Mouse (Mus musculus): ENCODE measurements around the gene Rybp. TPM values are rescaled to one million over a fixed set of nuclear protein-coding genes. Genes with fewer than 3 reads are reported as not detected.
A peak's percentile ranks its signal among the peaks of the same experiment; 100 is the strongest.

Gene Rybp
- 9.8 and 10.0 TPM in 2 replicates for polyA plus RNA-seq (2016; fragmentation: Nextera tagmentation; extraction: Ambion mirVana)

GRCm38 (mm10) chr6:100287334-100288015 lies at the start of gene Rybp:
Gene Rybp (minus strand): TSS chr6:100287485.
- H3K36me3 ChIP-seq: no peaks in the 10 kb centered on the region; the same call in 1 of the 2 replicates
- H3K27ac ChIP-seq: peak within 1 kb of the TSS; percentile 92
- peak within 1 kb of the TSS; percentile 100 for H3K4me2 ChIP-seq
- H3K9ac ChIP-seq: peak within 1 kb of the TSS; percentile 89
- H3K9me3 ChIP-seq (replicated peaks): no peaks in the 10 kb centered on the region
- under 1% methylated on average over 61 of the region's 112 CpGs for WGBS (ENCODE audit: insufficient replicate concordance)
- peaks cover 43% of the 10 kb centered on the region for H3K4me1 ChIP-seq
- H3K27me3 ChIP-seq (replicated peaks): peaks cover 33% of the 10 kb centered on the region; the same call in 1 of the 2 replicates
- ATAC-seq: peak; percentile 89
- H3K4me3 ChIP-seq: peak within 1 kb of the TSS; percentile 83

DNA sequence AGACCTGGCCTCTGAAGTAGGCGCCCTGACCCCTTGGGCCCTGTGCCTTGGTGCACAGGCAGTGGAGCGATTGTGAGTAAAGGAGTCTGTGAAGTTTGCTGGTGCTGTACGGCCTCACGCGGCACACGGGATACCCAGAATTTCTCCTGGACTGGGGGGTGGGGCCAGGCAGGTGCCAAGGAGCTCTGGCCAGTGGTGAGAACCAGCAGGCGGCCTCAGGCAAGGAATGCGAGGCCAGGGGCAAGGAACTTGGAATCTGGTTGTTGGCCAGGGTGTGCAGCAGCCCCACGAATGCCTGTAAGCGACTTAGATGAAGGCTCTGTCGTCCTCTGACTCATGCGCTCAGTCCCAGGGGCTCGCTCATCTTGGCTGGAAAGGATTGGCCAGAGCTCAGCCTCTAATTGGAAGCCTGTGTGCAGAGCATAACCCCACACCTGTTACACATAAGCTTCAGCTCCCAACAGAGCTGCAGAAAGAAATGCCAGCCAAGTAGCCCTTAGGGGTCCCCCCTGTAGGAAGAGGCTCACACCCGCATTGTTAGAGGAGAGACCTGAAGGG lies 49.4 kb upstream of the Rybp start:
- Histone ChIP-seq H3K27ac (no peak overlapping the region), H3K4me2 (no peak overlapping the region), H3K36me3 (no peaks in the 10 kb centered on the region), H3K9ac (no peak overlapping the region), H3K4me1 (0 out of 2 replicates have a peak, but pooled peaks cover 17% of the 10 kb centered on the region), H3K9me3 (replicated peaks) (no peaks in the 10 kb centered on the region), H3K27me3 (replicated peaks) (peaks cover 26% of the 10 kb centered on the region), H3K4me3 (no peak overlapping the region)
- 25% methylated on average over 14 of the region's 14 CpGs for WGBS (ENCODE audit: insufficient replicate concordance)
- no peak for ATAC-seq

- Histone ChIP-seq H3K27me3 (replicated peaks) (peaks cover 26% of the 10 kb centered on the region), H3K9ac (no peak overlapping the region; the same call in 1 of the 2 replicates), H3K9me3 (replicated peaks) (no peaks in the 10 kb centered on the region), H3K4me3 (peak overlapping the region; percentile 13; the same call in 1 of the 2 replicates), H3K27ac (no peak overlapping the region), H3K4me2 (peak overlapping the region; percentile 50), H3K36me3 (no peaks in the 10 kb centered on the region), H3K4me1 (0 out of 2 replicates have a peak, but pooled peaks cover 17% of the 10 kb centered on the region)
- no peak for ATAC-seq
- 10% methylated on average over 18 of the region's 18 CpGs for WGBS (ENCODE audit: insufficient replicate concordance)
These were observed 48.3 kb upstream of the Rybp start for GRCm38 (mm10) chr6:100335506-100336144.

GRCm38 (mm10) chr6:100333745-100334144 lies 46.5 kb upstream of the Rybp start:
- Histone ChIP-seq H3K4me3 (no peak overlapping the region), H3K9me3 (replicated peaks) (no peaks in the 10 kb centered on the region), H3K4me1 (0 out of 2 replicates have a peak, but pooled peaks cover 17% of the 10 kb centered on the region), H3K9ac (no peak overlapping the region), H3K27ac (no peak overlapping the region), H3K4me2 (no peak overlapping the region), H3K36me3 (no peaks in the 10 kb centered on the region), H3K27me3 (replicated peaks) (peaks cover 26% of the 10 kb centered on the region)
- ATAC-seq: no peak
- 50% methylated on average over 7 of the region's 7 CpGs for WGBS (ENCODE audit: insufficient replicate concordance)

- no peaks in the 10 kb centered on the region for H3K9me3 ChIP-seq (replicated peaks)
- no peaks in the 10 kb centered on the region for H3K36me3 ChIP-seq
- WGBS (ENCODE audit: insufficient replicate concordance): 64% methylated on average over 4 of the region's 4 CpGs
These were observed 45.2 kb upstream of the Rybp start for GRCm38 (mm10) chr6:100332479-100332878.

GRCm38 (mm10) chr6:100331582-100331981 lies 44.3 kb upstream of the Rybp start:
- WGBS (ENCODE audit: insufficient replicate concordance): 15% methylated on average over 8 of the region's 8 CpGs
- Histone ChIP-seq H3K27me3 (replicated peaks) (peaks cover 10% of the 10 kb centered on the region), H3K27ac (no peak overlapping the region), H3K36me3 (no peaks in the 10 kb centered on the region), H3K4me1 (0 out of 2 replicates have a peak, but pooled peaks cover 12% of the 10 kb centered on the region), H3K4me2 (no peak overlapping the region), H3K4me3 (no peak overlapping the region), H3K9ac (no peak overlapping the region), H3K9me3 (replicated peaks) (no peaks in the 10 kb centered on the region)
- no peak for ATAC-seq

More at GRCm38 (mm10) chr6:100332479-100332878, 45.2 kb upstream of the Rybp start:
- H3K9ac ChIP-seq: no peak overlapping the region
- peaks cover 17% of the 10 kb centered on the region for H3K27me3 ChIP-seq (replicated peaks)
- H3K27ac ChIP-seq: no peak overlapping the region
- no peak for ATAC-seq
- no peak overlapping the region for H3K4me3 ChIP-seq
- H3K4me2 ChIP-seq: no peak overlapping the region
- 0 out of 2 replicates have a peak, but pooled peaks cover 17% of the 10 kb centered on the region for H3K4me1 ChIP-seq

DNA sequence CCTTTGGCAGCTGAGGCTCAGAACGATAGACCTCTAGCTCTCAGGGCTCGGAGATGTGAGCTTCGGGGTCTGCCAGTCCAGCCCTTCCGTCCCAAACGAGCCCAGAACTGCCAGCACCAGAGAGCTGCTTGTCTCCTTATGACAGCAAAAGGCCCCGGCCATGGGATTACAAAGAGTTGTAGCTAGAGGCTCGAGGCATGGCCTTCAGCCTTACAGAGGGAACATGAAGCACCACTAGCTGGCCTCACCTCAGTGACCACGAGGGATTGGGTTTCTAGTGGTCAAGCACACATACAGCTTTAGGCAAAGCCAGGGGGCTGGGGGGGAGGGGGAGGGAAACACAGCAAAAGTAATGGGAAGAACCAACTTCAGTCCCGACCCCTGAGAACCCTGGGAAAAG lies 43.8 kb upstream of the Rybp start:
- WGBS (ENCODE audit: insufficient replicate concordance): 53% methylated on average over 9 of the region's 9 CpGs
- no peak overlapping the region for H3K9ac ChIP-seq
- H3K4me1 ChIP-seq: 0 out of 2 replicates have a peak, but pooled peaks cover 8% of the 10 kb centered on the region
- H3K27ac ChIP-seq: no peak overlapping the region
- H3K36me3 ChIP-seq: no peaks in the 10 kb centered on the region
- peaks cover 6% of the 10 kb centered on the region for H3K27me3 ChIP-seq (replicated peaks)
- ATAC-seq: no peak
- H3K4me2 ChIP-seq: no peak overlapping the region
- no peak overlapping the region for H3K4me3 ChIP-seq
- no peaks in the 10 kb centered on the region for H3K9me3 ChIP-seq (replicated peaks)

GRCm38 (mm10) chr6:100329542-100329941 lies 42.3 kb upstream of the Rybp start:
- Histone ChIP-seq H3K4me3 (no peak overlapping the region), H3K36me3 (no peaks in the 10 kb centered on the region), H3K27me3 (replicated peaks) (peaks cover under 1% of the 10 kb centered on the region), H3K4me1 (no peaks in the 10 kb centered on the region), H3K27ac (no peak overlapping the region), H3K9ac (no peak overlapping the region), H3K9me3 (replicated peaks) (no peaks in the 10 kb centered on the region), H3K4me2 (no peak overlapping the region)
- WGBS (ENCODE audit: insufficient replicate concordance): 63% methylated on average over 4 of the region's 4 CpGs
- ATAC-seq: no peak

GRCm38 (mm10) chr6:100327050-100327449 lies 39.8 kb upstream of the Rybp start:
- H3K27me3 ChIP-seq (replicated peaks): peaks cover 5% of the 10 kb centered on the region
- no peaks in the 10 kb centered on the region for H3K4me1 ChIP-seq
- H3K9me3 ChIP-seq (replicated peaks): no peaks in the 10 kb centered on the region
- WGBS (ENCODE audit: insufficient replicate concordance): 57% methylated on average over 5 of the region's 5 CpGs
- H3K27ac ChIP-seq: no peak overlapping the region
- ATAC-seq: no peak
- H3K4me2 ChIP-seq: no peak overlapping the region
- no peak overlapping the region for H3K9ac ChIP-seq
- no peak overlapping the region for H3K4me3 ChIP-seq
- H3K36me3 ChIP-seq: no peaks in the 10 kb centered on the region

DNA sequence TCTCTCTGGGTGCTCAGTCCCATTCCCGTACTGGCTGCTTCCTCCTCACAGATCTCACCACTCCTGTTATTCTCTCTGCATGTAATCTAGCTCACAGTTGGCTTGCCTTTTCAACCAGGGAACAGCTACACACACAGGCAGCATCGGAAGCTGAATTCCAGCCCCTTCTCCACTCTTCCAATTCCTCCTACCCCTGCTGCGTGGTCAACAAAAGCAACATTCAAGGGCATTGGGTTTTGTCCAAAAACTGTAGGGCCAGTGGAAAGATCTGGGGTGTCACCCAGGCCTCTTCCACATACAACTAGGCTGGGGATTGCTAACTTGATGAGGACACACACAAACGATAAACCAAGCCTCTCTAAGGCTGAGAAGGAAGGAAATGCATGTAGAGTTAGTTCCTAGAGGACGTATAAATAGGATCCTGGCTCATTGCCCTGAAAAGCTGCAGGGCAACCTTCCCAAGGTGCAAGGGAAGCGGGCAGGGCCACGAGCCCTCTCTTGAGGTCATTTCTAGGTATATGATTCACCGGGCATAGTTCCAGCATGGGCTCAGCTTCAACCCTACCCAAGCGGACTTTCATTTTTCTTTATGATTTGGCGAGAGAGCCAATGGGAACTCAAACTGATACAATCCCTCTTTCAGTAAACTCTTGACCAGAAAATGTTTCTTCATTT lies 36.6 kb upstream of the Rybp start:
- Histone ChIP-seq H3K9me3 (replicated peaks) (no peaks in the 10 kb centered on the region), H3K27ac (no peak overlapping the region), H3K4me3 (no peak overlapping the region), H3K4me1 (no peaks in the 10 kb centered on the region), H3K27me3 (replicated peaks) (peaks cover 15% of the 10 kb centered on the region), H3K9ac (no peak overlapping the region), H3K4me2 (no peak overlapping the region), H3K36me3 (no peaks in the 10 kb centered on the region)
- WGBS (ENCODE audit: insufficient replicate concordance): 63% methylated on average over 10 of the region's 10 CpGs
- no peak for ATAC-seq

GRCm38 (mm10) chr6:100322561-100322960 lies 35.3 kb upstream of the Rybp start:
- ATAC-seq: no peak
- Histone ChIP-seq H3K4me2 (no peak overlapping the region), H3K36me3 (no peaks in the 10 kb centered on the region), H3K9me3 (replicated peaks) (no peaks in the 10 kb centered on the region), H3K4me3 (no peak overlapping the region), H3K27me3 (replicated peaks) (peaks cover 15% of the 10 kb centered on the region), H3K9ac (no peak overlapping the region), H3K27ac (no peak overlapping the region), H3K4me1 (no peaks in the 10 kb centered on the region)
- 30% methylated on average over 8 of the region's 8 CpGs for WGBS (ENCODE audit: insufficient replicate concordance)
